Mouse (Mus musculus): ENCODE measurements around the gene Paip2b. TPM values are rescaled to one million over a fixed set of nuclear protein-coding genes. Genes with fewer than 3 reads are reported as not detected.

Paip2b gene
- polyA plus RNA-seq (2014; fragmentation: Nextera tagmentation; extraction: Ambion mirVana): 24.8 and 27.5 TPM in 2 replicates

DNA sequence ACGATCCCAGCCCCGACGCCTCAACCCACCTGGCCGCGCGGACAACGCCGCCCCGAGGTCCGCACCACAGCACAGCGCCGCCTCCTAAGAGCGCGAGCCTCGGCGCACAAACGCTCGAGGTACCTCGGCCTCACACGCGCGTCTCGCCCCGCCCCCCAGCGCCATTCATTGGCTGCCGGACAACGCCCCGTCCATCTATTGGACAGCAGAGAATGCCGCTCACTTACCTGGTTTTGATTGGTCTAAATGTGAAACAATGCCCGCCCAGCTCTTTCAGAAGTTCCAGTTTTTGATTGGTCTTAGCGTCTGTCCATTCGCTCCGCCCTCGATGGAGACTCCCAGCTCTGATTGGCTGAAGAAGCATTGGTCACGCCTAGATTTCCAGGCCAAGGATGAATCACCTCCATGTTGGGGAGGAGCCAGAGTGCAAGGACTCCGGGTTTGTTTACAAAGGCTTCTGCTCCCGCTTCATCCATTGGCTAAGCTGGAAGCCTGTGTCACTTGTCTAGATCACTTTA lies at the start of gene Paip2b:
Paip2b (minus strand) TSS at position 136 of the 518 bp plus-strand sequence.
- ATAC-seq (replicated peaks; ENCODE audit: low FRiP score) (peak; percentile 98), DNase-seq (ENCODE audit: low spot score) (peak; percentile 99)
- H3K4me1 ChIP-seq (replicated peaks; ENCODE audit: control insufficient read depth, insufficient read depth, low read length): peaks cover 2% of the 10 kb centered on the region; the same call in 1 of the 2 replicates
- peak within 1 kb of the TSS; percentile 80 for H3K9ac ChIP-seq (ENCODE audit: low read length)
- WGBS: under 1% methylated on average over 37 of the region's 37 CpGs
- 0 out of 2 replicates have a peak within 1 kb of the TSS, but pooled peaks have one; percentile 59 for H3K27ac ChIP-seq (ENCODE audit: low read depth, low read length)
- no peaks in the 10 kb centered on the region for H3K9me3 ChIP-seq (ENCODE audit: control insufficient read depth, low read length)
- H3K4me3 ChIP-seq (ENCODE audit: low read depth, low read length): peak within 1 kb of the TSS; percentile 67
- H3K4me2 ChIP-seq (ENCODE audit: low read depth, low read length, severe bottlenecking): peak within 1 kb of the TSS; percentile 57
- H3K36me3 ChIP-seq (ENCODE audit: control insufficient read depth, insufficient read depth, low read length): no peaks in the 10 kb centered on the region
- no peaks in the 10 kb centered on the region for H3K27me3 ChIP-seq (ENCODE audit: control insufficient read depth, insufficient read depth, low read length)

GRCm38 (mm10) chr6:83879815-83880214 lies 48.3 kb upstream of the Paip2b start:
- WGBS: 4% methylated on average over 4 of the region's 4 CpGs
- Histone ChIP-seq H3K27ac (ENCODE audit: low read depth, low read length) (no peak overlapping the region), H3K9ac (ENCODE audit: low read length) (no peak overlapping the region), H3K4me2 (ENCODE audit: low read depth, low read length, severe bottlenecking) (no peak overlapping the region), H3K9me3 (ENCODE audit: control insufficient read depth, low read length) (no peaks in the 10 kb centered on the region), H3K27me3 (ENCODE audit: control insufficient read depth, insufficient read depth, low read length) (no peaks in the 10 kb centered on the region), H3K4me1 (replicated peaks; ENCODE audit: control insufficient read depth, insufficient read depth, low read length) (no peaks in the 10 kb centered on the region), H3K4me3 (ENCODE audit: low read depth, low read length) (no peak overlapping the region), H3K36me3 (ENCODE audit: control insufficient read depth, insufficient read depth, low read length) (no peaks in the 10 kb centered on the region)
- ATAC-seq (replicated peaks; ENCODE audit: low FRiP score) (no peak), DNase-seq (ENCODE audit: low spot score) (no peak)

- WGBS: 4% methylated on average over 19 of the region's 19 CpGs
These were observed 36.4 kb upstream of the Paip2b start for GRCm38 (mm10) chr6:83867598-83868585.

GRCm38 (mm10) chr6:83866954-83867597 lies 35.5 kb upstream of the Paip2b start, which contains the start of gene Zfp638:
Gene Zfp638, plus strand, starts transcription at chr6:83867109.
- peak; percentile 96 for DNase-seq (ENCODE audit: low spot score)
- H3K36me3 ChIP-seq (ENCODE audit: control insufficient read depth, insufficient read depth, low read length): no peaks in the 10 kb centered on the region
- H3K27ac ChIP-seq (ENCODE audit: low read depth, low read length): no peak within 1 kb of the TSS
- WGBS: under 1% methylated on average over 50 of the region's 50 CpGs
- peak within 1 kb of the TSS; percentile 57 for H3K4me3 ChIP-seq (ENCODE audit: low read depth, low read length)
- H3K9me3 ChIP-seq (ENCODE audit: control insufficient read depth, low read length): no peaks in the 10 kb centered on the region
- peak within 1 kb of the TSS; percentile 98 for H3K4me2 ChIP-seq (ENCODE audit: low read depth, low read length, severe bottlenecking)
- peak; percentile 98 for ATAC-seq (replicated peaks; ENCODE audit: low FRiP score)
- peak within 1 kb of the TSS; percentile 54 for H3K9ac ChIP-seq (ENCODE audit: low read length)
- H3K4me1 ChIP-seq (replicated peaks; ENCODE audit: control insufficient read depth, insufficient read depth, low read length): no peaks in the 10 kb centered on the region; the same call in 1 of the 2 replicates
- H3K27me3 ChIP-seq (ENCODE audit: control insufficient read depth, insufficient read depth, low read length): peaks cover 2% of the 10 kb centered on the region

More at GRCm38 (mm10) chr6:83867598-83868585, 36.4 kb upstream of the Paip2b start:
- Histone ChIP-seq H3K4me3 (ENCODE audit: low read depth, low read length) (peak overlapping the region; percentile 57), H3K9ac (ENCODE audit: low read length) (peak overlapping the region; percentile 54), H3K27me3 (ENCODE audit: control insufficient read depth, insufficient read depth, low read length) (peaks cover 2% of the 10 kb centered on the region), H3K9me3 (ENCODE audit: control insufficient read depth, low read length) (no peaks in the 10 kb centered on the region), H3K4me2 (ENCODE audit: low read depth, low read length, severe bottlenecking) (peak overlapping the region; percentile 98), H3K36me3 (ENCODE audit: control insufficient read depth, insufficient read depth, low read length) (no peaks in the 10 kb centered on the region), H3K4me1 (replicated peaks; ENCODE audit: control insufficient read depth, insufficient read depth, low read length) (no peaks in the 10 kb centered on the region; the same call in 1 of the 2 replicates), H3K27ac (ENCODE audit: low read depth, low read length) (no peak overlapping the region)
- ATAC-seq (replicated peaks; ENCODE audit: low FRiP score) (peak; percentile 59), DNase-seq (ENCODE audit: low spot score) (peak; percentile 64)

DNA sequence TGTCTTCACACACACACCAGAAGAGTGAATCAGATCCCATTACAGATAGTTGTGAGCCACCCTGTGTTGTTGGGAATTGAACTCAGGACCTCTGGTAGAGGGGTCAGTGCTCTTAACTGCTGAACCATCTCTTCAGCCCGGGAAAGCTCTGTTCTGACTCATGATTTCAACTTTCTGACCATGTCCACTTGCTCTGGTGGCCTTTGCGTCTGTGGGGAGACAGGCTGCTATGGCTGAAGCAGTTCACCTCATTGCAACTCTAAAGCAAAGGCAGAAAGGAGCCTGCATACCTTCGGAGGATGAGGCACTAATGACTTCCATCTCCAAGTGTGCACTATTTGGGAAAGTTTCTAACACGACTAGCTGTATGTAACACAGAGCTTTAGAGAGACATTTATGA lies 34.9 kb upstream of the Paip2b start:
- ATAC-seq (replicated peaks; ENCODE audit: low FRiP score): peak; percentile 6; the same call in 1 of the 2 replicates
- Histone ChIP-seq H3K27ac (ENCODE audit: low read depth, low read length) (no peak overlapping the region), H3K4me3 (ENCODE audit: low read depth, low read length) (peak overlapping the region; percentile 57), H3K27me3 (ENCODE audit: control insufficient read depth, insufficient read depth, low read length) (peaks cover 2% of the 10 kb centered on the region), H3K36me3 (ENCODE audit: control insufficient read depth, insufficient read depth, low read length) (no peaks in the 10 kb centered on the region), H3K4me1 (replicated peaks; ENCODE audit: control insufficient read depth, insufficient read depth, low read length) (no peaks in the 10 kb centered on the region; the same call in 1 of the 2 replicates), H3K4me2 (ENCODE audit: low read depth, low read length, severe bottlenecking) (peak overlapping the region; percentile 98; the same call in 1 of the 2 replicates), H3K9ac (ENCODE audit: low read length) (no peak overlapping the region), H3K9me3 (ENCODE audit: control insufficient read depth, low read length) (no peaks in the 10 kb centered on the region)
- DNase-seq (ENCODE audit: low spot score): peak; percentile 51
- 37% methylated on average over 4 of the region's 4 CpGs for WGBS

DNA sequence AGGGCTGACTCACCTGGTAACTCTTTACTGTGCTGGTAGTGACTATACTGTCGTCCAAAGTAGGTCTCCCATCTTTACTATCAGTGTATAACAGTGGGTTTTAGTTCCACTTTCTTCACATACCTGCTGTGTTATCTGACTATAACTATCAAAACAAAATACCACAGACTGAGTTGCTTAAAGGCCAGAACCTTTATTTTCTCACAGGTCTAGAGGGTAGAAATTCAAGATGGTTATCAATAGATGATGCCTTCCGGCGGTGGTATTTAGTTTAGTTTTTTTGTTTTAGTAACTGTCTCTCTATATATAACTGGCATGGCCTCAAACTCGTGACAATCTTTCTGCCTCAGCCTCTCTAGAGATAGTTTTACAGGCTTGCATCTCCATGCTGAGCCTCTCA lies 32.0 kb upstream of the Paip2b start:
- no peak overlapping the region for H3K27ac ChIP-seq (ENCODE audit: low read depth, low read length)
- peaks cover 2% of the 10 kb centered on the region for H3K27me3 ChIP-seq (ENCODE audit: control insufficient read depth, insufficient read depth, low read length)
- H3K4me3 ChIP-seq (ENCODE audit: low read depth, low read length): no peak overlapping the region
- no peak overlapping the region for H3K4me2 ChIP-seq (ENCODE audit: low read depth, low read length, severe bottlenecking)
- ATAC-seq (replicated peaks; ENCODE audit: low FRiP score) (no peak), DNase-seq (ENCODE audit: low spot score) (no peak)
- H3K9me3 ChIP-seq (ENCODE audit: control insufficient read depth, low read length): no peaks in the 10 kb centered on the region
- H3K4me1 ChIP-seq (replicated peaks; ENCODE audit: control insufficient read depth, insufficient read depth, low read length): no peaks in the 10 kb centered on the region; the same call in 1 of the 2 replicates
- H3K9ac ChIP-seq (ENCODE audit: low read length): no peak overlapping the region
- no peaks in the 10 kb centered on the region for H3K36me3 ChIP-seq (ENCODE audit: control insufficient read depth, insufficient read depth, low read length)
- WGBS: 76% methylated on average over 4 of the region's 4 CpGs

DNA sequence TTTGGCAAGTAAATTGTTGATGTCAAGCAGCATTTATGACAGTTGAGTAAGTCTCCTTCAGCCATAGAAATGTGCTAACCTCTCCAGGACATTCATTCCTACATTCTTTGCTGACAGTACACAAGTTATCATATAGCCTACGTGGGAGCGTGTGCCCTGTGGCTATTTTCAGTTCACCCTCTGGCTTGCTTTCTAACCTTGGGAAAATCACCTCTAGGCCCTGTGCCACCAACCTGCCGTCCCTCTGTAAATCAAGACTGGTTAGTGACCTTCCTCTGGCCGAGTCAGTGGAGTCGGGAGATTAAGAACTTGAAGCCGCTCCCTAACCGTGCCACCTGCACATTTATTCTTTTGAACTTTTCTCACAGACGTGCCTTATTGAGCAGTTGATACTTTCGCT lies 28.5 kb upstream of the Paip2b start:
- Histone ChIP-seq H3K4me2 (ENCODE audit: low read depth, low read length, severe bottlenecking) (no peak overlapping the region), H3K9me3 (ENCODE audit: control insufficient read depth, low read length) (no peaks in the 10 kb centered on the region), H3K36me3 (ENCODE audit: control insufficient read depth, insufficient read depth, low read length) (no peaks in the 10 kb centered on the region), H3K27ac (ENCODE audit: low read depth, low read length) (no peak overlapping the region), H3K9ac (ENCODE audit: low read length) (no peak overlapping the region), H3K4me3 (ENCODE audit: low read depth, low read length) (no peak overlapping the region), H3K4me1 (replicated peaks; ENCODE audit: control insufficient read depth, insufficient read depth, low read length) (no peaks in the 10 kb centered on the region), H3K27me3 (ENCODE audit: control insufficient read depth, insufficient read depth, low read length) (no peaks in the 10 kb centered on the region)
- ATAC-seq (replicated peaks; ENCODE audit: low FRiP score) (no peak), DNase-seq (ENCODE audit: low spot score) (no peak)
- 87% methylated on average over 9 of the region's 9 CpGs for whole genome bisulfite sequencing

DNA sequence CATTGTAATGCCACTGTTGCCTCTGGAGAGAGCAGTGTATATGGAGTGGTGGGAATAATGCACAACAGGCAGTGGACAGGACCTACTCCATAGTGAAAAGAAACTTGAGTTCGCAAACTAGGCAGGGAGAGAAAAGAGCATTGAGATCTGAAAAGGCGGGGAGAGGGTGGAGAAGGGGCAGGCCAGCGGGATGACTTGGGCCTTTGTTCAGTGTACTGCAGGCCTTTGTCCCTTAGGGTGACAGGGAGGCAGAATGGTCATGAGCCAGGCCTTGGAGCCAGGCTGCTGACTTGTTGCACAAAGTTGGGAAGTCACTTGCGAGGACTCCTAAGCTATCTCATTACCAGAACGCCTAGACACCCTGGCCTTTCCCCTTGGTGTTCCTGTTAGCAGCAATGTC lies 25.9 kb upstream of the Paip2b start:
- no peak for DNase-seq (ENCODE audit: low spot score)
- Histone ChIP-seq H3K36me3 (ENCODE audit: control insufficient read depth, insufficient read depth, low read length) (no peaks in the 10 kb centered on the region), H3K4me3 (ENCODE audit: low read depth, low read length) (no peak overlapping the region), H3K27ac (ENCODE audit: low read depth, low read length) (no peak overlapping the region), H3K4me1 (replicated peaks; ENCODE audit: control insufficient read depth, insufficient read depth, low read length) (no peaks in the 10 kb centered on the region), H3K4me2 (ENCODE audit: low read depth, low read length, severe bottlenecking) (no peak overlapping the region), H3K27me3 (ENCODE audit: control insufficient read depth, insufficient read depth, low read length) (no peaks in the 10 kb centered on the region), H3K9me3 (ENCODE audit: control insufficient read depth, low read length) (no peaks in the 10 kb centered on the region), H3K9ac (ENCODE audit: low read length) (no peak overlapping the region)
- no peak for ATAC-seq (replicated peaks; ENCODE audit: low FRiP score)
- 38% methylated on average over 5 of the region's 5 CpGs for WGBS
